Mouse (Mus musculus): ENCODE measurements around the gene Gja5.
"Not testable (repeated sequence)": the region's sequence is repeated elsewhere in the genome, so short reads cannot be mapped to it uniquely, and the experiment has no call there.

The Gja5 gene

GRCm38 (mm10) chr3:97037119-97037518 is 132.6 kb downstream of the Gja5 start:
- no peak for DNase-seq (ENCODE audit: low spot score)

GRCm38 (mm10) chr3:97039721-97040120 is 135.2 kb downstream of the Gja5 start:
- DNase-seq (ENCODE audit: low spot score), result peak; percentile 11

GRCm38 (mm10) chr3:97044188-97044587 is 139.7 kb downstream of the Gja5 start:
- DNase-seq (ENCODE audit: low spot score), result no peak

- DNase-seq (ENCODE audit: low spot score), result no peak
These were observed 143.3 kb downstream of the Gja5 start for GRCm38 (mm10) chr3:97047757-97048156.

- no peak for DNase-seq (ENCODE audit: low spot score)
These were observed 143.9 kb downstream of the Gja5 start for GRCm38 (mm10) chr3:97048360-97048759.

- DNase-seq (ENCODE audit: low spot score), result peak; percentile 28
These were observed 146.8 kb downstream of the Gja5 start for GRCm38 (mm10) chr3:97051264-97051744.

- DNase-seq (ENCODE audit: low spot score), result no peak
These were observed 147.7 kb downstream of the Gja5 start for GRCm38 (mm10) chr3:97052069-97052799.

- no peak for DNase-seq (ENCODE audit: low spot score)
These were observed 154.2 kb downstream of the Gja5 start for GRCm38 (mm10) chr3:97058704-97059103.

GRCm38 (mm10) chr3:97060119-97060518 is 155.6 kb downstream of the Gja5 start:
- no peak for DNase-seq (ENCODE audit: low spot score)

GRCm38 (mm10) chr3:97062814-97063213 is 158.3 kb downstream of the Gja5 start:
- no peak for DNase-seq (ENCODE audit: low spot score)

- no peak for DNase-seq (ENCODE audit: low spot score)
These were observed 159.6 kb downstream of the Gja5 start for GRCm38 (mm10) chr3:97064046-97064445.

GRCm38 (mm10) chr3:97069589-97069988 is 165.1 kb downstream of the Gja5 start:
- DNase-seq (ENCODE audit: low spot score), result not testable (repeated sequence)

GRCm38 (mm10) chr3:97071916-97072315 is 167.4 kb downstream of the Gja5 start:
- not testable (repeated sequence) for DNase-seq (ENCODE audit: low spot score)

GRCm38 (mm10) chr3:97072361-97072760 is 167.9 kb downstream of the Gja5 start:
- peak; percentile 75 for DNase-seq (ENCODE audit: low spot score)

- DNase-seq (ENCODE audit: low spot score), result not testable (repeated sequence)
These were observed 171.4 kb downstream of the Gja5 start for GRCm38 (mm10) chr3:97075744-97076350.

- peak; percentile 65 for DNase-seq (ENCODE audit: low spot score)
These were observed 171.9 kb downstream of the Gja5 start for GRCm38 (mm10) chr3:97076412-97076811.

- DNase-seq (ENCODE audit: low spot score), result peak; percentile 45
These were observed 173.9 kb downstream of the Gja5 start for GRCm38 (mm10) chr3:97078436-97078835.

- DNase-seq (ENCODE audit: low spot score), result no peak
These were observed 177.7 kb downstream of the Gja5 start for GRCm38 (mm10) chr3:97082156-97082555.

GRCm38 (mm10) chr3:97087326-97087725 is 182.8 kb downstream of the Gja5 start:
- DNase-seq (ENCODE audit: low spot score), result no peak

- not testable (repeated sequence) for DNase-seq (ENCODE audit: low spot score)
These were observed 183.8 kb downstream of the Gja5 start for GRCm38 (mm10) chr3:97088291-97088690.

GRCm38 (mm10) chr3:97091971-97092370 is 187.5 kb downstream of the Gja5 start:
- not testable (repeated sequence) for DNase-seq (ENCODE audit: low spot score)

GRCm38 (mm10) chr3:97096664-97097063 is 192.2 kb downstream of the Gja5 start:
- DNase-seq (ENCODE audit: low spot score), result not testable (repeated sequence)
